Comparison of ENCODE assay signal across 21 mouse cellular contexts in genomic region chr7:35382706-35383353, GRCm38 (mm10). TPM values are rescaled to one million over a fixed set of nuclear protein-coding genes. Genes with fewer than 3 reads are reported as not detected.
DNase-seq lines count a peak whose midpoint lies in the region; ATAC-seq and TF ChIP-seq lines count a peak whose summit lies in the region.
"Had no signal": no experiment of that assay in that cellular context is flagged by ENCODE, and none has a peak within 500 bp of the region (broad histone marks: within the 10 kb centered on the region; RNA-seq: fewer than 3 reads in every experiment).

No protein-coding gene starts in this region.

- WGBS in kidney, embryonic 15.5 days: 40% methylated on average over 2 of the region's 2 CpGs
- WGBS in forebrain, embryonic 15.5 days: 37% methylated on average over 2 of the region's 2 CpGs
- WGBS in midbrain, postnatal 0 days: 30% methylated on average over 2 of the region's 2 CpGs

- H3K4me3 ChIP-seq in kidney, embryonic 15.5 days (replicated peaks): no peak overlapping the region
- no peak overlapping the region for H3K4me3 ChIP-seq in CH12.LX (replicated peaks in 1 of 3; ENCODE audit: low read depth in 2 of 3, low read length in 2 of 3, poor library complexity in 1 of 3)
- no peak overlapping the region for H3K4me3 ChIP-seq in forebrain, embryonic 15.5 days
- no peak overlapping the region for H3K4me3 ChIP-seq in midbrain, postnatal 0 days (ENCODE audit: low read depth, low read length)
- H3K4me3 ChIP-seq: forebrain, embryonic 13.5 days; midbrain, embryonic 10.5 days; myocyte had no signal

- no peak overlapping the region for H3K9ac ChIP-seq in kidney, embryonic 15.5 days
- no peak overlapping the region for H3K9ac ChIP-seq in CH12.LX (ENCODE audit: insufficient read depth, low read depth)
- H3K9ac ChIP-seq in forebrain, embryonic 15.5 days (replicated peaks): no peak overlapping the region
- no peak overlapping the region for H3K9ac ChIP-seq in midbrain, postnatal 0 days (replicated peaks; ENCODE audit: low read length, poor library complexity, severe bottlenecking)
- H3K9ac ChIP-seq: forebrain, embryonic 13.5 days had no signal

- no peak for TF ChIP-seq CTCF in CH12.LX (conservative IDR thresholded peaks at IDR 0.05 in 1 of 2, IDR thresholded peaks at IDR 0.05 in 1 of 2; ENCODE audit: low read depth in 2 of 2, low read length in 2 of 2)
- TF ChIP-seq CTCF in midbrain, postnatal 0 days (IDR thresholded peaks at IDR 0.05): no peak

- H3K4me1 ChIP-seq in kidney, embryonic 15.5 days: peaks cover 8% of the 10 kb centered on the region
- peaks cover 5 to 19% of the 10 kb centered on the region in 2 experiments; a peak in 3 of 4 replicates for H3K4me1 ChIP-seq in CH12.LX (ENCODE audit: control insufficient read depth in 1 of 2, insufficient read depth in 2 of 2)
- no peaks in the 10 kb centered on the region for H3K4me1 ChIP-seq in forebrain, embryonic 15.5 days
- H3K4me1 ChIP-seq in midbrain, postnatal 0 days (ENCODE audit: insufficient read depth, low read length): no peaks in the 10 kb centered on the region
- H3K4me1 ChIP-seq: forebrain, embryonic 13.5 days had no signal

- ATAC-seq in kidney, embryonic 15.5 days (replicated peaks; ENCODE audit: low FRiP score): peak; percentile 29; the same call in 1 of the 2 replicates
- peak; percentile 12; the same call in 1 of the 2 replicates for ATAC-seq in megakaryocyte progenitor cell, adult 5-6 weeks (replicated peaks; ENCODE audit: poor library complexity)
- ATAC-seq in forebrain, embryonic 15.5 days (replicated peaks): no peak
- no peak for ATAC-seq in midbrain, postnatal 0 days (ENCODE audit: low FRiP score)
- ATAC-seq: forebrain, embryonic 13.5 days had no signal

- no peak overlapping the region for H3K4me2 ChIP-seq in kidney, embryonic 15.5 days
- no peak overlapping the region for H3K4me2 ChIP-seq in CH12.LX (ENCODE audit: insufficient read depth, low read depth, poor library complexity, severe bottlenecking)
- no peak overlapping the region for H3K4me2 ChIP-seq in forebrain, embryonic 15.5 days (replicated peaks)
- no peak overlapping the region for H3K4me2 ChIP-seq in midbrain, postnatal 0 days (ENCODE audit: low read depth, low read length, poor library complexity, severe bottlenecking)
- H3K4me2 ChIP-seq: forebrain, embryonic 13.5 days; liver, embryonic 11.5 days had no signal

- H3K27me3 ChIP-seq in kidney, embryonic 15.5 days: no peaks in the 10 kb centered on the region
- H3K27me3 ChIP-seq in CH12.LX (replicated peaks): no peaks in the 10 kb centered on the region
- no peaks in the 10 kb centered on the region for H3K27me3 ChIP-seq in forebrain, embryonic 15.5 days
- H3K27me3 ChIP-seq in midbrain, postnatal 0 days (ENCODE audit: insufficient read depth, low read length): no peaks in the 10 kb centered on the region
- H3K27me3 ChIP-seq: forebrain, embryonic 13.5 days had no signal

- TF ChIP-seq RAD21 in CH12.LX (IDR thresholded peaks at IDR 0.05; ENCODE audit: low read depth, low read length): no peak

- H3K36me3 ChIP-seq in kidney, embryonic 15.5 days: peaks cover 27% of the 10 kb centered on the region
- no peaks in the 10 kb centered on the region for H3K36me3 ChIP-seq in CH12.LX (replicated peaks in 1 of 2; ENCODE audit: control insufficient read depth in 1 of 2, insufficient read depth in 1 of 2, low read length in 1 of 2)
- no peaks in the 10 kb centered on the region for H3K36me3 ChIP-seq in forebrain, embryonic 15.5 days
- H3K36me3 ChIP-seq in midbrain, postnatal 0 days (ENCODE audit: insufficient read depth, low read length): no peaks in the 10 kb centered on the region
- H3K36me3 ChIP-seq: midbrain, embryonic 10.5 days had no signal

- H3K79me2 ChIP-seq in CH12.LX (replicated peaks; ENCODE audit: control insufficient read depth, extremely low read depth, insufficient read depth, poor library complexity, severe bottlenecking): no peaks in the 10 kb centered on the region

- no peak overlapping the region; the same call in 1 of the 2 replicates for H3K27ac ChIP-seq in kidney, embryonic 15.5 days
- H3K27ac ChIP-seq in CH12.LX (ENCODE audit: insufficient read depth, low read depth): no peak overlapping the region
- H3K27ac ChIP-seq in forebrain, embryonic 15.5 days (replicated peaks): no peak overlapping the region
- H3K27ac ChIP-seq in midbrain, postnatal 0 days (ENCODE audit: low read depth, low read length): no peak overlapping the region
- H3K27ac ChIP-seq: forebrain, embryonic 13.5 days; midbrain, embryonic 10.5 days had no signal

- DNase-seq in kidney, postnatal 36 days: no peak
- DNase-seq in CH12.LX (ENCODE audit: extremely low read depth): peak; percentile 32
- peak; percentile 90 for DNase-seq in ZHBTc4 (ENCODE audit: low read depth, low spot score)
- no peak for DNase-seq in layer of hippocampus, adult 18-20 months (ENCODE audit: low spot score in 2 of 2)
- no peak for DNase-seq in midbrain, postnatal 0 days (ENCODE audit: low spot score)
- DNase-seq: cerebellum, adult 11 months; cerebellum, postnatal 36 days; heart, adult 11 months; kidney, adult 18-20 months; layer of hippocampus, postnatal 36 days; left cerebral cortex, postnatal 4 days; lung, postnatal 10 days; right cerebral cortex, adult 18-20 months; thymus, adult 18-20 months had no signal

- in situ Hi-C loops in CH12.LX (cut with MboI; ENCODE audit: low pct_ligation_motif_present, low pct_unique_long_range_greater_than_20kb, low sequenced_read_pairs): loop anchor here (25.0 kb wide), 1 partner anchor 179 kb away; the partner anchor contains the start of gene Nudt19

- dilution Hi-C loops in CH12.LX (cut with MboI; ENCODE audit: extremely low pct_ligation_motif_present, extremely low pct_unique_long_range_greater_than_20kb, low sequenced_read_pairs): no loop called here

- TF ChIP-seq EP300 in CH12.LX (IDR thresholded peaks at IDR 0.05; ENCODE audit: low read length): no peak

- no peak for TF ChIP-seq POLR2A in CH12.LX (IDR thresholded peaks at IDR 0.05; ENCODE audit: low read depth, low read length)

- no peaks in the 10 kb centered on the region for H3K9me3 ChIP-seq in kidney, embryonic 15.5 days (replicated peaks)
- peaks cover 2% of the 10 kb centered on the region for H3K9me3 ChIP-seq in CH12.LX (replicated peaks; ENCODE audit: low read length)
- H3K9me3 ChIP-seq in forebrain, embryonic 15.5 days: no peaks in the 10 kb centered on the region
- H3K9me3 ChIP-seq in midbrain, postnatal 0 days (ENCODE audit: low read length): no peaks in the 10 kb centered on the region
- H3K9me3 ChIP-seq: forebrain, embryonic 13.5 days; midbrain, embryonic 10.5 days had no signal

TF ChIP-seq in CH12.LX, 34 proteins besides CTCF, POLR2A, EP300 and RAD21:
- TF ChIP-seq NRF1 (IDR thresholded peaks at IDR 0.05; ENCODE audit: low read depth, low read length) (no peak), RCOR1 (conservative IDR thresholded peaks at IDR 0.05; ENCODE audit: low read depth, low read length) (no peak), ZMIZ1 (IDR thresholded peaks at IDR 0.05; ENCODE audit: low read depth, low read length) (no peak), JUND (conservative IDR thresholded peaks at IDR 0.05; ENCODE audit: low read depth, low read length) (no peak), MAZ (IDR thresholded peaks at IDR 0.05; ENCODE audit: low read depth, low read length) (no peak), MAX (IDR thresholded peaks at IDR 0.05; ENCODE audit: low read length) (no peak), ELF1 (IDR thresholded peaks at IDR 0.05; ENCODE audit: low read depth, low read length) (peak; percentile 67), MAFK (IDR thresholded peaks at IDR 0.05; ENCODE audit: insufficient replicate concordance, low read length) (no peak), MEF2A (IDR thresholded peaks at IDR 0.05; ENCODE audit: borderline replicate concordance, low read depth, low read length) (no peak)
TF ChIP-seq in CH12.LX: peak in this region for 1.

RNA-seq across cellular contexts. Expression of gene Faap24, which starts 13.8 kb away (rescaled TPM):
- 19.4 and 20.2 TPM in 2 replicates for polyA plus RNA-seq in kidney, embryonic 15.5 days (2015; fragmentation: Nextera tagmentation; extraction: Ambion mirVana)
- total RNA-seq in CH12.LX (2012; rRNA removed) (17.6 and 24.1 TPM in 2 replicates), CH12.LX (2014; rRNA removed) (20.2 and 23.1 TPM in 2 replicates)
- polyA plus RNA-seq in CH12.LX (2012; ENCODE audit: insufficient read length, low read depth): 50.7 and 55.1 TPM in 2 replicates
- 17.2 and 24.1 TPM in 2 replicates for total RNA-seq in megakaryocyte progenitor cell, adult 5-6 weeks (2015)
- 16.3 and 18.9 TPM in 2 replicates for total RNA-seq in megakaryocyte progenitor cell, adult 5-6 weeks (2017)
- polyA plus RNA-seq in forebrain, embryonic 15.5 days (2015; fragmentation: Nextera tagmentation; extraction: Ambion mirVana): 21.3 and 24.6 TPM in 2 replicates
- total RNA-seq in layer of hippocampus, adult 18-20 months (2021): 1 to 10 TPM; 6.2 to 6.3 TPM
- 5.8 and 8.8 TPM in 2 replicates for total RNA-seq in midbrain, postnatal 0 days (2014; rRNA removed)
- 10.4 and 11.5 TPM in 2 replicates for polyA plus RNA-seq in midbrain, postnatal 0 days (2015; fragmentation: Nextera tagmentation; extraction: Ambion mirVana)

RNA-seq across cellular contexts. Expression of gene Cep89, which starts 14.0 kb away (rescaled TPM):
- polyA plus RNA-seq in kidney, embryonic 15.5 days (2015; fragmentation: Nextera tagmentation; extraction: Ambion mirVana): 53.9 and 63.3 TPM in 2 replicates
- total RNA-seq in CH12.LX (2012; rRNA removed) (11.8 and 12.6 TPM in 2 replicates), CH12.LX (2014; rRNA removed) (5.2 and 6.7 TPM in 2 replicates)
- 25.4 and 28.7 TPM in 2 replicates for polyA plus RNA-seq in CH12.LX (2012; ENCODE audit: insufficient read length, low read depth)
- 9.6 and 16.9 TPM in 2 replicates for total RNA-seq in megakaryocyte progenitor cell, adult 5-6 weeks (2015)
- 8.0 and 13.6 TPM in 2 replicates for total RNA-seq in megakaryocyte progenitor cell, adult 5-6 weeks (2017)
- 39.4 and 42.2 TPM in 2 replicates for polyA plus RNA-seq in forebrain, embryonic 15.5 days (2015; fragmentation: Nextera tagmentation; extraction: Ambion mirVana)
- 10 to 100 TPM; 11.2 to 16.9 TPM for total RNA-seq in layer of hippocampus, adult 18-20 months (2021)
- total RNA-seq in midbrain, postnatal 0 days (2014; rRNA removed): 7.7 and 15.1 TPM in 2 replicates
- 27.5 and 27.6 TPM in 2 replicates for polyA plus RNA-seq in midbrain, postnatal 0 days (2015; fragmentation: Nextera tagmentation; extraction: Ambion mirVana)

RNA-seq across cellular contexts. Expression of gene Rhpn2, which starts 48.9 kb away (rescaled TPM):
- polyA plus RNA-seq in kidney, embryonic 15.5 days (2015; fragmentation: Nextera tagmentation; extraction: Ambion mirVana): 14.3 and 14.4 TPM in 2 replicates
- total RNA-seq in CH12.LX (2012; rRNA removed) (0.13 and 0.25 TPM in 2 replicates), CH12.LX (2014; rRNA removed) (0.14 and 0.17 TPM in 2 replicates)
- polyA plus RNA-seq in CH12.LX (2012; ENCODE audit: insufficient read length, low read depth): 0.34 and 0.63 TPM in 2 replicates
- total RNA-seq in megakaryocyte progenitor cell, adult 5-6 weeks (2015): not detected in 2 replicates
- total RNA-seq in megakaryocyte progenitor cell, adult 5-6 weeks (2017): 0.10 TPM in 1 of 2 replicates, not detected in the other
- 0.95 and 1.3 TPM in 2 replicates for polyA plus RNA-seq in forebrain, embryonic 15.5 days (2015; fragmentation: Nextera tagmentation; extraction: Ambion mirVana)
- total RNA-seq in layer of hippocampus, adult 18-20 months (2021): 1 to 10 TPM; 7.3 to 9.1 TPM
- 3.1 and 3.5 TPM in 2 replicates for total RNA-seq in midbrain, postnatal 0 days (2014; rRNA removed)
- 1.7 and 1.9 TPM in 2 replicates for polyA plus RNA-seq in midbrain, postnatal 0 days (2015; fragmentation: Nextera tagmentation; extraction: Ambion mirVana)

Comparison
In these comparisons a context has a peak if more than half of its experiments do, and no peak if none do; other contexts are left out.
1. ATAC-seq: peak in kidney, embryonic 15.5 days (single experiment) and megakaryocyte progenitor cell, adult 5-6 weeks (single experiment); none in forebrain, embryonic 15.5 days (single experiment) and midbrain, postnatal 0 days (single experiment).
2. DNase-seq: peak in CH12.LX (single experiment) and ZHBTc4 (single experiment); none in kidney, postnatal 36 days (0 of 2), layer of hippocampus, adult 18-20 months (0 of 2) and midbrain, postnatal 0 days (single experiment).